Mouse (Mus musculus): ENCODE data around the gene Rpa1. TPM values are rescaled to one million over a fixed set of nuclear protein-coding genes. Genes with fewer than 3 reads are reported as not detected.

The Rpa1 gene
- polyA plus RNA-seq, 2 experiments = 55.3 to 93.2 TPM

DNA sequence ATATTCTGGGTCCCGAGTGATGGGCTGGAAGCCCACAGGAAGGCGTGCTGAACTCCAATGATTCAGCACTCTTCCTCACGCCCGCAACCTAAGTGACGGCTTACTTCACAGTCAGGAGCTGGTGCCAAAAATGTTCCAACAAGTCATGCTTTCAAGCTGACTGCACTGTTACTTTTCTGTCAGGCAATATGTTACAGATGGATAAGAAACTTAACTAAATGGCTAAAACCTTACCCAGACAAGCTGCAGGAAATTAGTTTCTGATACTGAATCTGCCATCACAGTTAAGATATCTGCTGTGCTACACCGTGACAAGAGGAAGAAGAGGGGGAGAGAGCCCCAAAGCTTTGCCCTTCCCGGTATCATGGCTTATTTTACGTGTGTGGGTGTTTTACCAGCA, 34.3 kb downstream of the Rpa1 start:
- WGBS (ENCODE audit: insufficient replicate concordance) = 28% methylated on average over 8 of the region's 8 CpGs
- ATAC-seq (ENCODE audit: insufficient read depth) = peak; percentile 62
- H3K4me3 ChIP-seq (ENCODE audit: insufficient read depth in 1 of 2, low read depth in 2 of 2, low read length in 2 of 2) = no peak overlapping the region
- no peaks in the 10 kb centered on the region for H3K9me3 ChIP-seq (ENCODE audit: control insufficient read depth, low read length)
- H3K9ac ChIP-seq (replicated peaks) = no peak overlapping the region
- no peak overlapping the region for H3K4me2 ChIP-seq (ENCODE audit: low read depth)
- H3K27me3 ChIP-seq (ENCODE audit: control insufficient read depth, insufficient read depth, low read length) = no peaks in the 10 kb centered on the region
- no peak for TF ChIP-seq CTCF (IDR thresholded peaks at IDR 0.05; ENCODE audit: low read depth)
- TF ChIP-seq EP300 (IDR thresholded peaks at IDR 0.05; ENCODE audit: low read depth) = peak; percentile 34; the same call in 1 of the 2 replicates
- peak; percentile 17 to 22 (median 20) for DNase-seq (ENCODE audit: low read depth in 3 of 3, low spot score in 3 of 3)
- H3K27ac ChIP-seq = no peak overlapping the region
- peaks cover 76% of the 10 kb centered on the region for H3K36me3 ChIP-seq (replicated peaks; ENCODE audit: control insufficient read depth, insufficient read depth, low read depth)
- peaks cover 0 to 3% of the 10 kb centered on the region in 2 experiments; a peak in 1 of 4 replicates for H3K4me1 ChIP-seq (replicated peaks; ENCODE audit: control insufficient read depth in 2 of 2, insufficient read depth in 2 of 2, low read length in 1 of 2)

DNA sequence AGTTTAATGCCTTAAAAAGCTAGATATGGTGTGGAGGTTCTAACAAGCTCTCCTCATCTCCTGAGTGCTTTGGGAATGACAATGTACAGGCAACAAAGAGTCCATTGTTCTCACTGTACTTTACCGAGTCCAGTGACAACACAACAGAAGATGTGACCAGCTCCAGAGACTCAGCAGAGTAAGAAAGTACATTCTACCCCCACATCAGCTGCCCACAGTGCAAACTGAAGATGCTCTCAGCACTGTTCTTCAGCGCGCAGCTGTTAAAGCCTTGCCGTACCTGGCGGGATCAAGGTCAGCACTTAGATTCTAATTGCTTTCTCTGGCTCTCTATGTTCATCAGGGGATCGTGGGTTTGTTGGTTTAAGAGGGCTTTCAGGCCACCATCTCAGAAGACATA, 36.4 kb downstream of the Rpa1 start:
- 90% methylated on average over 6 of the region's 6 CpGs for WGBS (ENCODE audit: insufficient replicate concordance)
- no peak overlapping the region for H3K4me3 ChIP-seq (ENCODE audit: insufficient read depth in 1 of 2, low read depth in 2 of 2, low read length in 2 of 2)
- no peaks in the 10 kb centered on the region for H3K27me3 ChIP-seq (ENCODE audit: control insufficient read depth, insufficient read depth, low read length)
- H3K9me3 ChIP-seq (ENCODE audit: control insufficient read depth, low read length) = no peaks in the 10 kb centered on the region
- peaks cover 0 to 3% of the 10 kb centered on the region in 2 experiments; a peak in 1 of 4 replicates for H3K4me1 ChIP-seq (replicated peaks; ENCODE audit: control insufficient read depth in 2 of 2, insufficient read depth in 2 of 2, low read length in 1 of 2)
- TF ChIP-seq EP300 (IDR thresholded peaks at IDR 0.05; ENCODE audit: low read depth) (no peak), CTCF (IDR thresholded peaks at IDR 0.05; ENCODE audit: low read depth) (no peak)
- DNase-seq (ENCODE audit: low read depth in 3 of 3, low spot score in 3 of 3) (no peak), ATAC-seq (ENCODE audit: insufficient read depth) (no peak)
- no peak overlapping the region for H3K4me2 ChIP-seq (ENCODE audit: low read depth)
- H3K27ac ChIP-seq = no peak overlapping the region
- peaks cover 86% of the 10 kb centered on the region for H3K36me3 ChIP-seq (replicated peaks; ENCODE audit: control insufficient read depth, insufficient read depth, low read depth)
- no peak overlapping the region for H3K9ac ChIP-seq (replicated peaks)

DNA sequence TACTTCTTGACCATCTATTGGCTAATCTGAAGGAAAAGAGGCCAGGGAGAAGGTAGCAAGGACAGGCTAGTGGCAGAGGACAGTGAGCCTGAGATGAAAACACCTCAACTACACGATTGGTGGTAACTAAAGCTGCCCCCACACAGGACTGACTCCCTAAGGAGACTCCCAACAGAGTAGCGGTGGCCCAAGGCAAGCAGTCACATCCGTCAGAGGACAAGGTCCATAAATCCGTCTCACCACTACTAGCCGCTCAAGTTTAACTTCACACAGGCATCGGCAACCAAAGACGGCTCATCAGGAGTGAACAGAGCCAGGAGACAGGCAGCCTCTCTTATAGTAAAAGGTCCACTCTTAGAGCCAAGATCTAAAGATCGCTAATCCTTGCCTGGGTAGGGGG, 37.3 kb downstream of the Rpa1 start:
- ATAC-seq (ENCODE audit: insufficient read depth) = no peak

DNA sequence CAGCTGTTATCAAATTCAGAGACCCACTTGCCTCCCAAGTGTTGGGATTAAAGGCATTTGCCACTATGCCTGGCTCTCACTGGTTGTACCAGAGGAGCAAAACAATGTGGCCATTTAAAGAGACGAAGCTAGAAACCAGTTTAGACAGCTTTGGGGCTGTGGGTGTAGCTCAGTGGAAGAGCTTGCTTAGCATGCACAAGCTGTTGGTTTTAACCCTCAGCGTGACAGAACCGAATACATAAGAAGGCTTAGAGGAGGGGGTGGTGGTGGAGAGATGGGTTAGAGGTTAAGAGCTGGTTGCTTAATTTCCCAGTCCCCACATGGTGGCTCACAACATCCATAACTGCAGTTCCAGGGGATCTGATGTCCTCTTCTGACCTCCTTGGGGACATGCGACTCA, 39.5 kb downstream of the Rpa1 start:
- Histone ChIP-seq H3K27ac (no peak overlapping the region), H3K4me3 (ENCODE audit: insufficient read depth in 1 of 2, low read depth in 2 of 2, low read length in 2 of 2) (no peak overlapping the region), H3K9me3 (ENCODE audit: control insufficient read depth, low read length) (no peaks in the 10 kb centered on the region), H3K36me3 (replicated peaks; ENCODE audit: control insufficient read depth, insufficient read depth, low read depth) (peaks cover 79% of the 10 kb centered on the region), H3K4me1 (replicated peaks; ENCODE audit: control insufficient read depth in 2 of 2, insufficient read depth in 2 of 2, low read length in 1 of 2) (peaks cover 0 to 10% of the 10 kb centered on the region in 2 experiments; a peak in 1 of 4 replicates), H3K27me3 (ENCODE audit: control insufficient read depth, insufficient read depth, low read length) (no peaks in the 10 kb centered on the region), H3K9ac (replicated peaks) (no peak overlapping the region), H3K4me2 (ENCODE audit: low read depth) (no peak overlapping the region)
- ATAC-seq (ENCODE audit: insufficient read depth) (no peak), DNase-seq (ENCODE audit: low read depth in 3 of 3, low spot score in 3 of 3) (no peak)
- 90% methylated on average over 4 of the region's 4 CpGs for WGBS (ENCODE audit: insufficient replicate concordance)
- no peak for TF ChIP-seq EP300 (IDR thresholded peaks at IDR 0.05; ENCODE audit: low read depth)
- no peak for TF ChIP-seq CTCF (IDR thresholded peaks at IDR 0.05; ENCODE audit: low read depth)

More for the DNA sequence above, 37.3 kb downstream of the Rpa1 start:
- no peaks in the 10 kb centered on the region for H3K27me3 ChIP-seq (ENCODE audit: control insufficient read depth, insufficient read depth, low read length)
- no peak overlapping the region for H3K4me3 ChIP-seq (ENCODE audit: insufficient read depth in 1 of 2, low read depth in 2 of 2, low read length in 2 of 2)
- H3K9me3 ChIP-seq (ENCODE audit: control insufficient read depth, low read length) = no peaks in the 10 kb centered on the region
- no peak overlapping the region for H3K27ac ChIP-seq
- peaks cover 0 to 4% of the 10 kb centered on the region in 2 experiments; a peak in 1 of 4 replicates for H3K4me1 ChIP-seq (replicated peaks; ENCODE audit: control insufficient read depth in 2 of 2, insufficient read depth in 2 of 2, low read length in 1 of 2)
- H3K4me2 ChIP-seq (ENCODE audit: low read depth) = no peak overlapping the region
- TF ChIP-seq CTCF (IDR thresholded peaks at IDR 0.05; ENCODE audit: low read depth) (no peak), EP300 (IDR thresholded peaks at IDR 0.05; ENCODE audit: low read depth) (no peak)
- H3K9ac ChIP-seq (replicated peaks) = no peak overlapping the region
- no peak for DNase-seq (ENCODE audit: low read depth in 3 of 3, low spot score in 3 of 3)
- WGBS (ENCODE audit: insufficient replicate concordance) = 88% methylated on average over 8 of the region's 8 CpGs
- H3K36me3 ChIP-seq (replicated peaks; ENCODE audit: control insufficient read depth, insufficient read depth, low read depth) = peaks cover 90% of the 10 kb centered on the region

DNA sequence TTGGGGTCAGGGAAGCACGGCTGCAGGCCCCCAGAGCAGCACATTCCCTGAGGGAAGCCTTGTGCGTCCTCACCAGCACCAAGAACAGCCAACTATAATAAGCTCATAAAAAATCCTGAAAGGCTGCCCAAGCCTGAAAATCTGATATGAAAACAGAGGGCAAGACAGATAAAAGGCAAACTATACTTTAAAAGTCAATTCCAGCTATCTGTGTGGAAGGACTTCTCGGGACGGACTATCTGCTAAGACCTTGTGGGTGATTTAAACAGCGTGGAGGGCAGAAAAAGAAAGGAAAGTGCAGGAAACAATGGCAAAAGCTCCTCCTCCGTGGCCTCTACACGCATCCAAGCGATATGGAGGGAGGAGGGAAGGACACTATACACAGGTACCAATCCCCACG, 43.3 kb downstream of the Rpa1 start:
- H3K36me3 ChIP-seq (replicated peaks; ENCODE audit: control insufficient read depth, insufficient read depth, low read depth) = peaks cover 71% of the 10 kb centered on the region
- no peak for DNase-seq (ENCODE audit: low read depth in 3 of 3, low spot score in 3 of 3)
- 52% methylated on average over 9 of the region's 9 CpGs for whole genome bisulfite sequencing (ENCODE audit: insufficient replicate concordance)
- peaks cover 3 to 26% of the 10 kb centered on the region in 2 experiments; a peak in 3 of 4 replicates for H3K4me1 ChIP-seq (replicated peaks; ENCODE audit: control insufficient read depth in 2 of 2, insufficient read depth in 2 of 2, low read length in 1 of 2)
- H3K9ac ChIP-seq (replicated peaks) = no peak overlapping the region
- H3K27me3 ChIP-seq (ENCODE audit: control insufficient read depth, insufficient read depth, low read length) = no peaks in the 10 kb centered on the region
- no peak for ATAC-seq (ENCODE audit: insufficient read depth)
- H3K27ac ChIP-seq = no peak overlapping the region
- no peak overlapping the region for H3K4me2 ChIP-seq (ENCODE audit: low read depth)
- H3K4me3 ChIP-seq (ENCODE audit: insufficient read depth in 1 of 2, low read depth in 2 of 2, low read length in 2 of 2) = no peak overlapping the region
- TF ChIP-seq CTCF (IDR thresholded peaks at IDR 0.05; ENCODE audit: low read depth) (no peak), EP300 (IDR thresholded peaks at IDR 0.05; ENCODE audit: low read depth) (peak; percentile 20; the same call in 1 of the 2 replicates)
- no peaks in the 10 kb centered on the region for H3K9me3 ChIP-seq (ENCODE audit: control insufficient read depth, low read length)

All from liver, embryonic 14.5 days (tissue).